ENCODE assay signal across 20 mouse cellular contexts in the genomic region with DNA sequence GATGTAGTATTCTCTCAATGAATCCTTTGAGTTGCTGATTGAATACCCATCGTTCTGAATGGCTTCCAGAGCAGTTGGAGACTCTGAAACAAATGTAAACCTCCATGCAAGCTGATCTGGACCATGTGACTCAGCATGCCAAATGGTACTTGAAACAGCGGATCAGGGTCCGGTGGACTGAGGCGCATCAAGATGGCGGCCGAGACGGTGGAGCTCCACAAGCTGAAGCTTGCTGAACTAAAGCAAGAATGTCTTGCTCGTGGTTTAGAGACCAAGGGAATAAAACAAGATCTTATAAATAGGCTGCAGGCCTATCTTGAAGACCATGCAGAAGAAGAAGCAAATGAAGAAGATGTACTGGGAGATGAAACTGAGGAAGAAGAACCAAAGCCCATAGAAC. TPM values are rescaled to one million over a fixed set of nuclear protein-coding genes. Genes with fewer than 3 reads are reported as not detected.
"Had no signal": no experiment of that assay in that cellular context is flagged by ENCODE, and none has a peak within 500 bp of the region (broad histone marks: within the 10 kb centered on the region; RNA-seq: fewer than 3 reads in every experiment).

No protein-coding gene starts in this region.

RNA-seq across cellular contexts. Expression of gene 1700028P14Rik, which starts 23.0 kb away (rescaled TPM):
- total RNA-seq: liver, adult 2 months; megakaryocyte-erythroid progenitor cell, adult 5-6 weeks had no signal
- polyA plus RNA-seq: limb, embryonic 10.5 days; limb, embryonic 11.5 days; limb, embryonic 12.5 days; limb, embryonic 14.5 days; liver, adult 2 months; liver, embryonic 11.5 days; liver, embryonic 12.5 days; liver, embryonic 13.5 days; liver, embryonic 14.5 days; liver, embryonic 15.5 days; liver, embryonic 16.5 days; liver, postnatal 0 days; lung, embryonic 14.5 days; macrophage; midbrain, embryonic 11.5 days; midbrain, embryonic 12.5 days; myocyte; neural tube, embryonic 11.5 days; neural tube, embryonic 12.5 days had no signal
